Mouse (Mus musculus): Measurements from ENCODE around the gene Mylk4. TPM values are rescaled to one million over a fixed set of nuclear protein-coding genes. Genes with fewer than 3 reads are reported as not detected.

Mylk4 gene
- polyA plus RNA-seq, 1 experiment from 2014 or later = 0.41 TPM

DNA sequence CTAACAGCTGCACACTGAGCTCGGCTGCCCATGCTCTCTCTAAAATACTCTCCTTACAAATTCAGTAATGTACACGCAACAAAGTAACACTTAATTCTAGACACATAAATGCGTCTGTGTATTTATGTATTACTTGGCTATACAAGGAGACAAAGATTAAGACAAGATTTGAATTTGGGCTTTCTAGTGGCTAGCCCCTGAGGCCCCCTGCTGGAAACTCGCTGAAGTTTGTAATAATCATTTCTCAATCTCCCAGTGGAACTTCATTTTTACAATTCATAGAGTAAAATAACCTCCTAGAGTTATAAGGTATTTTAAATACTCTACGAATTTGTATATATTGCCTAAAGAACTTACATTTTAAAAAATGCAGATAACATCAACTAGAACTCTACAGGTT, 699 bp downstream of the Mylk4 start:
- no peak overlapping the region for H3K9ac ChIP-seq (ENCODE audit: low read depth, low read length)
- H3K27ac ChIP-seq (ENCODE audit: low read length) = no peak overlapping the region
- no peak overlapping the region for H3K4me2 ChIP-seq (ENCODE audit: low read depth, low read length)
- ATAC-seq (ENCODE audit: low read depth) = no peak
- H3K9me3 ChIP-seq (replicated peaks; ENCODE audit: control insufficient read depth, low read length) = no peaks in the 10 kb centered on the region
- no peaks in the 10 kb centered on the region for H3K36me3 ChIP-seq (ENCODE audit: control insufficient read depth, insufficient read depth)
- no peak overlapping the region for H3K4me3 ChIP-seq (ENCODE audit: low read depth, low read length)
- H3K4me1 ChIP-seq (ENCODE audit: control insufficient read depth, low read depth, low read length) = no peaks in the 10 kb centered on the region
- no peaks in the 10 kb centered on the region for H3K27me3 ChIP-seq (ENCODE audit: control insufficient read depth, insufficient read depth, low read depth, low read length)
- WGBS (ENCODE audit: insufficient replicate concordance) = 38% methylated on average over 5 of the region's 5 CpGs

- Histone ChIP-seq H3K27ac (ENCODE audit: low read length) (no peak overlapping the region), H3K36me3 (ENCODE audit: control insufficient read depth, insufficient read depth) (no peaks in the 10 kb centered on the region), H3K4me2 (ENCODE audit: low read depth, low read length) (no peak overlapping the region), H3K9ac (ENCODE audit: low read depth, low read length) (no peak overlapping the region), H3K9me3 (replicated peaks; ENCODE audit: control insufficient read depth, low read length) (no peaks in the 10 kb centered on the region), H3K4me3 (ENCODE audit: low read depth, low read length) (no peak overlapping the region), H3K27me3 (ENCODE audit: control insufficient read depth, insufficient read depth, low read depth, low read length) (no peaks in the 10 kb centered on the region), H3K4me1 (ENCODE audit: control insufficient read depth, low read depth, low read length) (no peaks in the 10 kb centered on the region)
- ATAC-seq (ENCODE audit: low read depth) = no peak
- whole genome bisulfite sequencing (ENCODE audit: insufficient replicate concordance) = 59% methylated on average over 3 of the region's 3 CpGs
Observed at GRCm38 (mm10) chr13:32778861-32779260, 4.9 kb downstream of the Mylk4 start.

- H3K9me3 ChIP-seq (replicated peaks; ENCODE audit: control insufficient read depth, low read length) = no peaks in the 10 kb centered on the region
- ATAC-seq (ENCODE audit: low read depth) = no peak
- 72% methylated on average over 10 of the region's 10 CpGs for WGBS (ENCODE audit: insufficient replicate concordance)
- no peak overlapping the region for H3K4me2 ChIP-seq (ENCODE audit: low read depth, low read length)
- H3K27me3 ChIP-seq (ENCODE audit: control insufficient read depth, insufficient read depth, low read depth, low read length) = no peaks in the 10 kb centered on the region
- no peaks in the 10 kb centered on the region for H3K36me3 ChIP-seq (ENCODE audit: control insufficient read depth, insufficient read depth)
- H3K4me1 ChIP-seq (ENCODE audit: control insufficient read depth, low read depth, low read length) = no peaks in the 10 kb centered on the region
- H3K9ac ChIP-seq (ENCODE audit: low read depth, low read length) = no peak overlapping the region
- H3K4me3 ChIP-seq (ENCODE audit: low read depth, low read length) = no peak overlapping the region
- H3K27ac ChIP-seq (ENCODE audit: low read length) = no peak overlapping the region
Observed at GRCm38 (mm10) chr13:32776350-32776749, 7.4 kb downstream of the Mylk4 start.

DNA sequence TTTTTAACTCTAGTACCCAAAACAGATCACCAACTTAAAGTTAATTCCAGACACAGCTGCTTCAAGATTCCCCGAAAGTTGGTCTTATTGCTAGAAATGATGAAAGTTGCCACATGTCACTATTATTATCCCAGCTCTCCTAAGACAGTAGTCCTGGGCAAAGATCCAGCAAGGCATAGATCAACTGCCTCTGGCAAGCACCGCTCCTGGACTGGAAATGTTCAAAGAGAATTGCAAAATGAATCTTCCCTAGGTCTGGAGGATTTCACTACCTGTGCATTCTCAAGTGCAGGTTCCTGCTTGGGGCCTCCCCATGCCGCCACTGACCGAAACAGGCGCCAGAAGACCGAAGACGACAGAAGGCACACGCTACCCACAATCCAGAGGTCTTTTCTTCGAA, 7.9 kb downstream of the Mylk4 start:
- H3K4me3 ChIP-seq (ENCODE audit: low read depth, low read length) = no peak overlapping the region
- WGBS (ENCODE audit: insufficient replicate concordance) = 70% methylated on average over 9 of the region's 9 CpGs
- H3K4me2 ChIP-seq (ENCODE audit: low read depth, low read length) = no peak overlapping the region
- H3K36me3 ChIP-seq (ENCODE audit: control insufficient read depth, insufficient read depth) = no peaks in the 10 kb centered on the region
- no peak overlapping the region for H3K9ac ChIP-seq (ENCODE audit: low read depth, low read length)
- no peak for ATAC-seq (ENCODE audit: low read depth)
- H3K27me3 ChIP-seq (ENCODE audit: control insufficient read depth, insufficient read depth, low read depth, low read length) = no peaks in the 10 kb centered on the region
- H3K4me1 ChIP-seq (ENCODE audit: control insufficient read depth, low read depth, low read length) = no peaks in the 10 kb centered on the region
- no peaks in the 10 kb centered on the region for H3K9me3 ChIP-seq (replicated peaks; ENCODE audit: control insufficient read depth, low read length)
- H3K27ac ChIP-seq (ENCODE audit: low read length) = no peak overlapping the region

GRCm38 (mm10) chr13:32769960-32770359, 13.8 kb downstream of the Mylk4 start:
- no peaks in the 10 kb centered on the region for H3K4me1 ChIP-seq (ENCODE audit: control insufficient read depth, low read depth, low read length)
- no peaks in the 10 kb centered on the region for H3K9me3 ChIP-seq (replicated peaks; ENCODE audit: control insufficient read depth, low read length)
- no peak overlapping the region for H3K4me2 ChIP-seq (ENCODE audit: low read depth, low read length)
- no peaks in the 10 kb centered on the region for H3K36me3 ChIP-seq (ENCODE audit: control insufficient read depth, insufficient read depth)
- no peak overlapping the region for H3K4me3 ChIP-seq (ENCODE audit: low read depth, low read length)
- H3K9ac ChIP-seq (ENCODE audit: low read depth, low read length) = no peak overlapping the region
- H3K27ac ChIP-seq (ENCODE audit: low read length) = no peak overlapping the region
- 25% methylated on average over 3 of the region's 3 CpGs for WGBS (ENCODE audit: insufficient replicate concordance)
- no peak for ATAC-seq (ENCODE audit: low read depth)
- H3K27me3 ChIP-seq (ENCODE audit: control insufficient read depth, insufficient read depth, low read depth, low read length) = no peaks in the 10 kb centered on the region

DNA sequence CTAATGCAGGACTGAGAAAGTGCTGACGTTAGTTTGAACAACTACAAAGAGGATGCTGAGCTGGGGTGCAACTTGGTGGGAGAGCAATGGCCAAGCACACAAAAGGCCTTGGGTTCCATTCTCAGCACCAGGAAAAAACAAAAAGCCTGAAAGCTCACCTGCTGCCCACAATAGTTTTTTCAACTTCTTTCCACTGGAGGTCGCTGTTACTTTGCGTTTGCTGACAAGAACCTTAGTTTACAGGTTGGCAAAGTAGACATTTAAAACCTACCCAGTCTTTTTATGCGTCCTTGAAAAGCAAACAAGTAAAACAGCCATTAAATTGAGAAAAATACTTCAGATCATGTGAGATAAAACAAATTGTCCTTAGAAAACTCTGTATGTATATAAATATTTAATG, 15.7 kb downstream of the Mylk4 start:
- H3K36me3 ChIP-seq (ENCODE audit: control insufficient read depth, insufficient read depth) = no peaks in the 10 kb centered on the region
- WGBS (ENCODE audit: insufficient replicate concordance) = 7% methylated on average over 4 of the region's 4 CpGs
- no peaks in the 10 kb centered on the region for H3K27me3 ChIP-seq (ENCODE audit: control insufficient read depth, insufficient read depth, low read depth, low read length)
- no peaks in the 10 kb centered on the region for H3K9me3 ChIP-seq (replicated peaks; ENCODE audit: control insufficient read depth, low read length)
- no peak for ATAC-seq (ENCODE audit: low read depth)
- H3K27ac ChIP-seq (ENCODE audit: low read length) = no peak overlapping the region
- H3K4me2 ChIP-seq (ENCODE audit: low read depth, low read length) = no peak overlapping the region
- no peak overlapping the region for H3K9ac ChIP-seq (ENCODE audit: low read depth, low read length)
- H3K4me3 ChIP-seq (ENCODE audit: low read depth, low read length) = no peak overlapping the region
- H3K4me1 ChIP-seq (ENCODE audit: control insufficient read depth, low read depth, low read length) = no peaks in the 10 kb centered on the region

- no peak for ATAC-seq (ENCODE audit: low read depth)
- no peaks in the 10 kb centered on the region for H3K27me3 ChIP-seq (ENCODE audit: control insufficient read depth, insufficient read depth, low read depth, low read length)
- no peak overlapping the region for H3K27ac ChIP-seq (ENCODE audit: low read length)
- no peak overlapping the region for H3K9ac ChIP-seq (ENCODE audit: low read depth, low read length)
- H3K4me2 ChIP-seq (ENCODE audit: low read depth, low read length) = no peak overlapping the region
- H3K4me3 ChIP-seq (ENCODE audit: low read depth, low read length) = no peak overlapping the region
- H3K4me1 ChIP-seq (ENCODE audit: control insufficient read depth, low read depth, low read length) = no peaks in the 10 kb centered on the region
- no peaks in the 10 kb centered on the region for H3K36me3 ChIP-seq (ENCODE audit: control insufficient read depth, insufficient read depth)
- WGBS (ENCODE audit: insufficient replicate concordance) = 37% methylated on average over 7 of the region's 7 CpGs
- no peaks in the 10 kb centered on the region for H3K9me3 ChIP-seq (replicated peaks; ENCODE audit: control insufficient read depth, low read length)
Observed at GRCm38 (mm10) chr13:32764448-32764847, 19.3 kb downstream of the Mylk4 start.

DNA sequence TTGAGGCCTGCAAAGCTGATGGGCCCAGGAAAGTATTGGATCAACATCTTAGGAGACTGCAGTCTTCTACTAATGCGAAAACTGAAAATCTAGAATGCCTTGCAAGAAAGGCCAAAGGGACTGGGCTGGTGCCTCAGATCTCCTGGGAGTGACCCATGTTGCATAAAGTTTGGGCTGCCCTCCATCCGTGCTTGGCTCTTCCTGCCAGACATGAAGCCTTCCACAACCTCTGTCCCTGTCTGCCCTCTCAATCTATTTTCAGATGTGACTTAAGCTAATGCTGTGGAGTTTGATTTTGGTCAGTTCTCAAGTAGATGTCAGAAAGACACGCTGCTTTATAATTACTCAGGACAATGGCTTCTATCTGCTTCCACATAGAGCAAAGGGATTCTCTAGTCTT, 20.6 kb downstream of the Mylk4 start:
- Histone ChIP-seq H3K4me3 (ENCODE audit: low read depth, low read length) (no peak overlapping the region), H3K4me2 (ENCODE audit: low read depth, low read length) (no peak overlapping the region), H3K4me1 (ENCODE audit: control insufficient read depth, low read depth, low read length) (no peaks in the 10 kb centered on the region), H3K27ac (ENCODE audit: low read length) (no peak overlapping the region), H3K9me3 (replicated peaks; ENCODE audit: control insufficient read depth, low read length) (no peaks in the 10 kb centered on the region), H3K36me3 (ENCODE audit: control insufficient read depth, insufficient read depth) (no peaks in the 10 kb centered on the region), H3K27me3 (ENCODE audit: control insufficient read depth, insufficient read depth, low read depth, low read length) (no peaks in the 10 kb centered on the region), H3K9ac (ENCODE audit: low read depth, low read length) (no peak overlapping the region)
- no peak for ATAC-seq (ENCODE audit: low read depth)
- 54% methylated on average over 3 of the region's 3 CpGs for WGBS (ENCODE audit: insufficient replicate concordance)

GRCm38 (mm10) chr13:32760795-32761194, 23.0 kb downstream of the Mylk4 start:
- Histone ChIP-seq H3K4me3 (ENCODE audit: low read depth, low read length) (no peak overlapping the region), H3K4me2 (ENCODE audit: low read depth, low read length) (no peak overlapping the region), H3K9ac (ENCODE audit: low read depth, low read length) (no peak overlapping the region), H3K27ac (ENCODE audit: low read length) (no peak overlapping the region), H3K36me3 (ENCODE audit: control insufficient read depth, insufficient read depth) (no peaks in the 10 kb centered on the region), H3K9me3 (replicated peaks; ENCODE audit: control insufficient read depth, low read length) (no peaks in the 10 kb centered on the region), H3K4me1 (ENCODE audit: control insufficient read depth, low read depth, low read length) (no peaks in the 10 kb centered on the region), H3K27me3 (ENCODE audit: control insufficient read depth, insufficient read depth, low read depth, low read length) (no peaks in the 10 kb centered on the region)
- ATAC-seq (ENCODE audit: low read depth) = no peak
- 54% methylated on average over 2 of the region's 2 CpGs for WGBS (ENCODE audit: insufficient replicate concordance)

GRCm38 (mm10) chr13:32759036-32759435, 24.7 kb downstream of the Mylk4 start:
- Histone ChIP-seq H3K36me3 (ENCODE audit: control insufficient read depth, insufficient read depth) (no peaks in the 10 kb centered on the region), H3K4me3 (ENCODE audit: low read depth, low read length) (no peak overlapping the region), H3K27me3 (ENCODE audit: control insufficient read depth, insufficient read depth, low read depth, low read length) (no peaks in the 10 kb centered on the region), H3K27ac (ENCODE audit: low read length) (no peak overlapping the region), H3K4me2 (ENCODE audit: low read depth, low read length) (no peak overlapping the region), H3K9me3 (replicated peaks; ENCODE audit: control insufficient read depth, low read length) (no peaks in the 10 kb centered on the region), H3K4me1 (ENCODE audit: control insufficient read depth, low read depth, low read length) (no peaks in the 10 kb centered on the region), H3K9ac (ENCODE audit: low read depth, low read length) (no peak overlapping the region)
- no peak for ATAC-seq (ENCODE audit: low read depth)
- WGBS (ENCODE audit: insufficient replicate concordance) = 42% methylated on average over 4 of the region's 4 CpGs
